Mouse (Mus musculus) spleen, adult 2 months (tissue): Measurements from ENCODE around the gene Lpin2.

Experiments used
- CTCF ChIP-seq: fragments of 200-500 bp; IDR thresholded peaks from 2 replicates; pipeline ENCODE4 v1.5.1; 2011; ENCODE audit warnings: mild to moderate bottlenecking, inconsistent platforms; ENCODE audit not compliant: insufficient read depth, insufficient read length, insufficient replicate concordance; ENCODE audit errors: extremely low read depth
- POLR2A ChIP-seq: fragments of 200-500 bp; IDR thresholded peaks from 2 replicates; pipeline ENCODE4 v1.6.1; 2011; ENCODE audit warnings: low read depth, low read length, inconsistent platforms

DNA sequence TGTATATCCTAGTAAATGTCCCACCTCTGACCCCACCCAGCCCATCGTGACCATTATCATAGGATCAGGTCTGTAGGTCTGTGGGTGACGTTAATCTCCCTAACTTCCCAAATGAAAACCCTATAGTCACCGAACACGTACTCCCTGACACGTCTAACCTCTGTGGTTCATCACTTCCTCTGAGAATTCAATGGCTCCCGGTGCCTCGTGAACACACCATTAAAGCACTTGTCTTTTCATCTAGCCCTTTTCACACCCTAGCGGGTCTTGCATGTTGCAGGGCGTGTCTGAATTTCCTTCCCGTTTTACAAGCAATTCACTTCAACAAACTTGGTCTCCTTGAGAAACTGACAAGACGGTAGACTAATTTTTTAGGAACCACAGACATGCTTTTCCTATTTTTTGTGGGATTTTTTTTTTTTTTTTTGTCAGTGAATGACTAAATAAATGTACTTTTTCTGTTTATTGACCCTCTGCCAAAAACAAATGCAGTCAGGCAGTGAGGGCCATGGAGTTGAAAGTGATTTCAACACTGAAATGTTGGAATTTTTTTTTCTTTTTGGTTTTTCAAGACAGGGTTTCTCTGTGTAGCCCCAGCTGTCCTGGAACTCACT, 105.9 kb downstream of the Lpin2 start:
- no peak for TF ChIP-seq CTCF
- no peak for TF ChIP-seq POLR2A
